Mouse (Mus musculus): ENCODE measurements around the gene Llgl2.

GRCm38 (mm10) chr11:115827624-115828023 is 3.8 kb downstream of the Llgl2 start:
- no peak for TF ChIP-seq EP300 (IDR thresholded peaks at IDR 0.05; ENCODE audit: low read depth)
- no peak for TF ChIP-seq CTCF (IDR thresholded peaks at IDR 0.05; ENCODE audit: low read depth)
